Mouse (Mus musculus): ENCODE data around the gene Laptm5. TPM values are rescaled to one million over a fixed set of nuclear protein-coding genes. Genes with fewer than 3 reads are reported as not detected.

Laptm5 gene
- polyA plus RNA-seq, 1 experiment from 2014 or later: 28.6 TPM

- Histone ChIP-seq H3K9ac (no peak overlapping the region), H3K9me3 (no peaks in the 10 kb centered on the region), H3K27ac (no peak overlapping the region), H3K4me2 (no peak overlapping the region), H3K4me1 (peaks cover 13% of the 10 kb centered on the region), H3K27me3 (peaks cover 5% of the 10 kb centered on the region; the same call in 1 of the 2 replicates), H3K4me3 (no peak overlapping the region), H3K36me3 (no peaks in the 10 kb centered on the region)
- 95% methylated on average over 1 of the region's 1 CpGs for WGBS
- ATAC-seq (ENCODE audit: insufficient number of reproducible peaks, insufficient read depth, low FRiP score, low TSS enrichment, low read depth): no peak
Observed at GRCm38 (mm10) chr4:130971278-130971677, 58.4 kb downstream of the Laptm5 start.

- H3K9ac ChIP-seq: no peak overlapping the region
- H3K36me3 ChIP-seq: no peaks in the 10 kb centered on the region
- no peaks in the 10 kb centered on the region for H3K9me3 ChIP-seq
- peaks cover 13% of the 10 kb centered on the region for H3K4me1 ChIP-seq
- H3K4me2 ChIP-seq: no peak overlapping the region
- WGBS: 71% methylated on average over 5 of the region's 5 CpGs
- H3K27ac ChIP-seq: no peak overlapping the region
- no peaks in the 10 kb centered on the region for H3K27me3 ChIP-seq
- H3K4me3 ChIP-seq: no peak overlapping the region
- ATAC-seq (ENCODE audit: insufficient number of reproducible peaks, insufficient read depth, low FRiP score, low TSS enrichment, low read depth): no peak
Observed at GRCm38 (mm10) chr4:130972421-130972829, 59.5 kb downstream of the Laptm5 start.

GRCm38 (mm10) chr4:130973332-130974263 is 60.7 kb downstream of the Laptm5 start:
- H3K9ac ChIP-seq: no peak overlapping the region
- H3K4me2 ChIP-seq: peak overlapping the region; percentile 14; the same call in 1 of the 2 replicates
- H3K4me3 ChIP-seq: no peak overlapping the region
- WGBS: 40% methylated on average over 19 of the region's 19 CpGs
- H3K27ac ChIP-seq: peak overlapping the region; percentile 39
- no peaks in the 10 kb centered on the region for H3K9me3 ChIP-seq
- H3K36me3 ChIP-seq: no peaks in the 10 kb centered on the region
- no peak for ATAC-seq (ENCODE audit: insufficient number of reproducible peaks, insufficient read depth, low FRiP score, low TSS enrichment, low read depth)
- H3K27me3 ChIP-seq: no peaks in the 10 kb centered on the region
- peaks cover 13% of the 10 kb centered on the region for H3K4me1 ChIP-seq

- Histone ChIP-seq H3K9ac (no peak overlapping the region), H3K4me3 (no peak overlapping the region), H3K36me3 (no peaks in the 10 kb centered on the region), H3K4me1 (peaks cover 4% of the 10 kb centered on the region; the same call in 1 of the 2 replicates), H3K27me3 (no peaks in the 10 kb centered on the region), H3K9me3 (no peaks in the 10 kb centered on the region), H3K27ac (no peak overlapping the region), H3K4me2 (no peak overlapping the region)
- WGBS: 61% methylated on average over 3 of the region's 3 CpGs
- no peak for ATAC-seq (ENCODE audit: insufficient number of reproducible peaks, insufficient read depth, low FRiP score, low TSS enrichment, low read depth)
Observed at GRCm38 (mm10) chr4:130978981-130979380, 66.1 kb downstream of the Laptm5 start.

- 31% methylated on average over 17 of the region's 17 CpGs for WGBS
- no peak for ATAC-seq (ENCODE audit: insufficient number of reproducible peaks, insufficient read depth, low FRiP score, low TSS enrichment, low read depth)
Observed at GRCm38 (mm10) chr4:130984416-130985182, 71.7 kb downstream of the Laptm5 start.

More at GRCm38 (mm10) chr4:130984416-130985182, 71.7 kb downstream of the Laptm5 start:
- no peaks in the 10 kb centered on the region for H3K36me3 ChIP-seq
- no peak overlapping the region for H3K4me3 ChIP-seq
- peaks cover 21% of the 10 kb centered on the region for H3K4me1 ChIP-seq
- no peak overlapping the region; the same call in 1 of the 2 replicates for H3K4me2 ChIP-seq
- H3K9ac ChIP-seq: no peak overlapping the region
- H3K9me3 ChIP-seq: no peaks in the 10 kb centered on the region
- 0 out of 2 replicates have a peak, but pooled peaks cover 7% of the 10 kb centered on the region for H3K27me3 ChIP-seq
- peak overlapping the region; percentile 44; the same call in 1 of the 2 replicates for H3K27ac ChIP-seq

Other genes with a start within 250 kb of the Laptm5 start
- 103 and 108 TPM in 2 replicates for gene Pum1, start 249.8 kb upstream of the Laptm5 start, polyA plus RNA-seq (2015; fragmentation: Nextera tagmentation; extraction: Ambion mirVana)
- 32.7 and 34.6 TPM in 2 replicates for gene Sdc3, start 120.6 kb upstream of the Laptm5 start, polyA plus RNA-seq (2015; fragmentation: Nextera tagmentation; extraction: Ambion mirVana)
- 28.7 and 31.4 TPM in 2 replicates for gene Matn1, start 31.3 kb downstream of the Laptm5 start, polyA plus RNA-seq (2015; fragmentation: Nextera tagmentation; extraction: Ambion mirVana)